Mouse (Mus musculus): Measurements from ENCODE around the gene Dcaf17. TPM values are rescaled to one million over a fixed set of nuclear protein-coding genes. Genes with fewer than 3 reads are reported as not detected.

Gene Dcaf17
- polyA plus RNA-seq (2015; fragmentation: Nextera tagmentation; extraction: Ambion mirVana) = 30.2 and 33.3 TPM in 2 replicates

- peak within 1 kb of the TSS; percentile 98 for H3K27ac ChIP-seq (replicated peaks)
- H3K27me3 ChIP-seq = no peaks in the 10 kb centered on the region
- peaks cover 17% of the 10 kb centered on the region for H3K4me1 ChIP-seq (replicated peaks)
- WGBS = under 1% methylated on average over 57 of the region's 57 CpGs
- peak; percentile 99 for ATAC-seq (ENCODE audit: low FRiP score, low read depth)
- H3K9ac ChIP-seq = peak within 1 kb of the TSS; percentile 89
- no peaks in the 10 kb centered on the region for H3K9me3 ChIP-seq
- peak within 1 kb of the TSS; percentile 86 for H3K4me3 ChIP-seq
- H3K36me3 ChIP-seq = peaks cover 3% of the 10 kb centered on the region
- H3K4me2 ChIP-seq = peak within 1 kb of the TSS; percentile 84
Observed at GRCm38 (mm10) chr2:71055300-71056114, at the start of gene Dcaf17, which contains the start of gene Mettl8. Gene Dcaf17 (plus strand): TSS chr2:71055328. Gene Mettl8 (minus strand): TSS chr2:71055583.

GRCm38 (mm10) chr2:71011816-71012215 is 43.3 kb upstream of the Dcaf17 start:
- H3K27ac ChIP-seq (replicated peaks) = no peak overlapping the region
- H3K9me3 ChIP-seq = no peaks in the 10 kb centered on the region
- no peak overlapping the region for H3K9ac ChIP-seq
- no peaks in the 10 kb centered on the region for H3K27me3 ChIP-seq
- no peaks in the 10 kb centered on the region for H3K36me3 ChIP-seq
- WGBS = 94% methylated on average over 1 of the region's 1 CpGs
- H3K4me1 ChIP-seq (replicated peaks) = no peaks in the 10 kb centered on the region
- H3K4me3 ChIP-seq = no peak overlapping the region
- no peak overlapping the region for H3K4me2 ChIP-seq
- no peak for ATAC-seq (ENCODE audit: low FRiP score, low read depth)

- WGBS = 93% methylated on average over 7 of the region's 7 CpGs
- no peak overlapping the region for H3K9ac ChIP-seq
- ATAC-seq (ENCODE audit: low FRiP score, low read depth) = no peak
Observed at GRCm38 (mm10) chr2:71013521-71013920, 41.6 kb upstream of the Dcaf17 start.

GRCm38 (mm10) chr2:71019277-71019676 is 35.9 kb upstream of the Dcaf17 start:
- no peak overlapping the region for H3K27ac ChIP-seq (replicated peaks)
- ATAC-seq (ENCODE audit: low FRiP score, low read depth) = no peak; the same call in 1 of the 2 replicates
- 45% methylated on average over 9 of the region's 9 CpGs for WGBS

More at GRCm38 (mm10) chr2:71013521-71013920, 41.6 kb upstream of the Dcaf17 start:
- Histone ChIP-seq H3K4me1 (replicated peaks) (no peaks in the 10 kb centered on the region), H3K4me2 (no peak overlapping the region), H3K9me3 (no peaks in the 10 kb centered on the region), H3K27ac (replicated peaks) (no peak overlapping the region), H3K4me3 (no peak overlapping the region), H3K27me3 (no peaks in the 10 kb centered on the region), H3K36me3 (no peaks in the 10 kb centered on the region)

GRCm38 (mm10) chr2:71019704-71020375 is 35.3 kb upstream of the Dcaf17 start:
- 53% methylated on average over 8 of the region's 8 CpGs for WGBS
- H3K4me1 ChIP-seq (replicated peaks) = peaks cover 6% of the 10 kb centered on the region
- peak; percentile 68; the same call in 1 of the 2 replicates for ATAC-seq (ENCODE audit: low FRiP score, low read depth)
- H3K4me3 ChIP-seq = no peak overlapping the region
- no peaks in the 10 kb centered on the region for H3K36me3 ChIP-seq
- H3K9ac ChIP-seq = no peak overlapping the region
- H3K9me3 ChIP-seq = no peaks in the 10 kb centered on the region
- H3K27me3 ChIP-seq = no peaks in the 10 kb centered on the region
- no peak overlapping the region for H3K4me2 ChIP-seq
- H3K27ac ChIP-seq (replicated peaks) = no peak overlapping the region

More at GRCm38 (mm10) chr2:71019277-71019676, 35.9 kb upstream of the Dcaf17 start:
- Histone ChIP-seq H3K4me1 (replicated peaks) (peaks cover 6% of the 10 kb centered on the region), H3K36me3 (no peaks in the 10 kb centered on the region), H3K27me3 (no peaks in the 10 kb centered on the region), H3K4me2 (no peak overlapping the region), H3K9ac (no peak overlapping the region), H3K9me3 (no peaks in the 10 kb centered on the region), H3K4me3 (no peak overlapping the region)

GRCm38 (mm10) chr2:71020674-71021073 is 34.5 kb upstream of the Dcaf17 start:
- Histone ChIP-seq H3K27me3 (no peaks in the 10 kb centered on the region), H3K4me1 (replicated peaks) (peaks cover 8% of the 10 kb centered on the region), H3K36me3 (no peaks in the 10 kb centered on the region), H3K9ac (no peak overlapping the region), H3K4me2 (no peak overlapping the region), H3K4me3 (no peak overlapping the region), H3K27ac (replicated peaks) (no peak overlapping the region), H3K9me3 (no peaks in the 10 kb centered on the region)
- no peak for ATAC-seq (ENCODE audit: low FRiP score, low read depth)
- WGBS = 77% methylated on average over 8 of the region's 8 CpGs

GRCm38 (mm10) chr2:71022991-71023390 is 32.1 kb upstream of the Dcaf17 start:
- WGBS = 95% methylated on average over 6 of the region's 6 CpGs
- Histone ChIP-seq H3K27me3 (no peaks in the 10 kb centered on the region), H3K4me2 (no peak overlapping the region), H3K9ac (no peak overlapping the region), H3K27ac (replicated peaks) (no peak overlapping the region), H3K36me3 (no peaks in the 10 kb centered on the region), H3K4me1 (replicated peaks) (peaks cover 13% of the 10 kb centered on the region), H3K4me3 (no peak overlapping the region), H3K9me3 (no peaks in the 10 kb centered on the region)
- no peak for ATAC-seq (ENCODE audit: low FRiP score, low read depth)

- Histone ChIP-seq H3K36me3 (no peaks in the 10 kb centered on the region), H3K27ac (replicated peaks) (no peak overlapping the region), H3K9me3 (no peaks in the 10 kb centered on the region), H3K9ac (no peak overlapping the region), H3K4me1 (replicated peaks) (peaks cover 12% of the 10 kb centered on the region), H3K4me2 (no peak overlapping the region), H3K4me3 (no peak overlapping the region), H3K27me3 (no peaks in the 10 kb centered on the region)
- WGBS = 90% methylated on average over 6 of the region's 6 CpGs
- no peak for ATAC-seq (ENCODE audit: low FRiP score, low read depth)
Observed at GRCm38 (mm10) chr2:71023986-71024385, 31.1 kb upstream of the Dcaf17 start.

GRCm38 (mm10) chr2:71025576-71026315 is 29.4 kb upstream of the Dcaf17 start:
- no peak for ATAC-seq (ENCODE audit: low FRiP score, low read depth)
- Histone ChIP-seq H3K9ac (no peak overlapping the region), H3K36me3 (no peaks in the 10 kb centered on the region), H3K4me1 (replicated peaks) (0 out of 2 replicates have a peak, but pooled peaks cover 8% of the 10 kb centered on the region), H3K4me2 (no peak overlapping the region), H3K9me3 (no peaks in the 10 kb centered on the region), H3K27me3 (no peaks in the 10 kb centered on the region), H3K27ac (replicated peaks) (no peak overlapping the region), H3K4me3 (no peak overlapping the region)
- 67% methylated on average over 12 of the region's 12 CpGs for WGBS

- no peak overlapping the region for H3K27ac ChIP-seq (replicated peaks)
- H3K27me3 ChIP-seq = no peaks in the 10 kb centered on the region
- peak; percentile 63; the same call in 1 of the 2 replicates for ATAC-seq (ENCODE audit: low FRiP score, low read depth)
- H3K9ac ChIP-seq = no peak overlapping the region
- H3K4me3 ChIP-seq = no peak overlapping the region
- no peaks in the 10 kb centered on the region for H3K36me3 ChIP-seq
- H3K9me3 ChIP-seq = no peaks in the 10 kb centered on the region
- WGBS = 58% methylated on average over 5 of the region's 5 CpGs
- no peak overlapping the region for H3K4me2 ChIP-seq
- H3K4me1 ChIP-seq (replicated peaks) = peaks cover 10% of the 10 kb centered on the region
Observed at GRCm38 (mm10) chr2:71026787-71027186, 28.3 kb upstream of the Dcaf17 start.

- Histone ChIP-seq H3K9me3 (no peaks in the 10 kb centered on the region), H3K36me3 (no peaks in the 10 kb centered on the region), H3K4me3 (no peak overlapping the region), H3K4me2 (no peak overlapping the region), H3K4me1 (replicated peaks) (peaks cover 16% of the 10 kb centered on the region), H3K27ac (replicated peaks) (no peak overlapping the region), H3K9ac (no peak overlapping the region), H3K27me3 (no peaks in the 10 kb centered on the region)
- WGBS = 97% methylated on average over 9 of the region's 9 CpGs
- no peak for ATAC-seq (ENCODE audit: low FRiP score, low read depth)
Observed at GRCm38 (mm10) chr2:71027631-71028030, 27.5 kb upstream of the Dcaf17 start.

All from hindbrain, embryonic 15.5 days (tissue).